Mouse (Mus musculus): ENCODE measurements around the gene Acot11.

GRCm38 (mm10) chr4:106803781-106804180 is 1.0 kb downstream of the Acot11 start:
- TF ChIP-seq CTCF (IDR thresholded peaks at IDR 0.05; ENCODE audit: borderline replicate concordance, control insufficient read depth, extremely low read depth, insufficient read depth, low read length, poor library complexity) (peak; percentile 21; the same call in 1 of the 2 replicates), POLR2A (IDR thresholded peaks at IDR 0.05; ENCODE audit: control insufficient read depth, extremely low read depth, insufficient read depth, low read length, poor library complexity) (no peak)
